In genomic region chr3:27189320-27190261, GRCm38 (mm10) we compare ENCODE assay signal across 10 mouse cellular contexts. TPM values are rescaled to one million over a fixed set of nuclear protein-coding genes. Genes with fewer than 3 reads are reported as not detected.
DNase-seq lines count a peak whose midpoint lies in the region; ATAC-seq and TF ChIP-seq lines count a peak whose summit lies in the region.
"Had no signal": no experiment of that assay in that cellular context is flagged by ENCODE, and none has a peak within 500 bp of the region (broad histone marks: within the 10 kb centered on the region; RNA-seq: fewer than 3 reads in every experiment).

No protein-coding gene starts in this region.

- TF ChIP-seq POLR2A in kidney, adult 2 months (IDR thresholded peaks at IDR 0.05; ENCODE audit: low read depth, low read length): no peak

- H3K9ac ChIP-seq in embryonic facial prominence, embryonic 14.5 days (ENCODE audit: low read depth, low read length): no peak overlapping the region
- H3K9ac ChIP-seq: embryonic facial prominence, embryonic 13.5 days; lung, embryonic 15.5 days had no signal

- no peak overlapping the region for H3K4me3 ChIP-seq in embryonic facial prominence, embryonic 14.5 days (ENCODE audit: low read depth, low read length)
- no peak overlapping the region for H3K4me3 ChIP-seq in embryonic facial prominence, embryonic 10.5 days
- H3K4me3 ChIP-seq in kidney, adult 2 months (ENCODE audit: insufficient read depth, low read depth, low read length): no peak overlapping the region
- H3K4me3 ChIP-seq: embryonic facial prominence, embryonic 13.5 days; lung, embryonic 15.5 days had no signal

- DNase-seq in embryonic facial prominence, embryonic 14.5 days (ENCODE audit: low spot score): peak; percentile 87
- DNase-seq in embryonic facial prominence, embryonic 10.5 days (ENCODE audit: low spot score): no peak
- peak; percentile 90 to 96 for DNase-seq in adrenal gland, adult (ENCODE audit: inconsistent age in 2 of 2, low spot score in 1 of 2)
- peak; percentile 93 for DNase-seq in kidney, adult 2 months
- DNase-seq in left cerebral cortex, postnatal 25 days (ENCODE audit: low spot score in 2 of 2): peak; percentile 88 to 91
- peak; percentile 80 for DNase-seq in ovary, postnatal 36 days (ENCODE audit: low spot score)
- DNase-seq in B cell, adult 2 months: no peak

- ATAC-seq in embryonic facial prominence, embryonic 14.5 days (ENCODE audit: low read depth): peak; percentile 47; the same call in 1 of the 2 replicates
- peak; percentile 66 for ATAC-seq in frontal cortex, adult (ENCODE audit: low TSS enrichment)

- 62% methylated on average over 14 of the region's 14 CpGs for WGBS in embryonic facial prominence, embryonic 14.5 days
- 83% methylated on average over 14 of the region's 14 CpGs for WGBS in embryonic facial prominence, embryonic 10.5 days
- WGBS in kidney, adult 2 months: 28% methylated on average over 14 of the region's 14 CpGs

- no peaks in the 10 kb centered on the region for H3K4me1 ChIP-seq in embryonic facial prominence, embryonic 14.5 days (ENCODE audit: control insufficient read depth, insufficient read depth, low read length)
- peaks cover 6% of the 10 kb centered on the region for H3K4me1 ChIP-seq in embryonic facial prominence, embryonic 10.5 days
- H3K4me1 ChIP-seq in kidney, adult 2 months (ENCODE audit: control insufficient read depth, insufficient read depth, low read length): peaks cover 64% of the 10 kb centered on the region

- H3K9me3 ChIP-seq in embryonic facial prominence, embryonic 14.5 days (ENCODE audit: control insufficient read depth, low read length): no peaks in the 10 kb centered on the region
- H3K9me3 ChIP-seq in embryonic facial prominence, embryonic 10.5 days: no peaks in the 10 kb centered on the region
- H3K9me3 ChIP-seq: embryonic facial prominence, embryonic 13.5 days; lung, embryonic 15.5 days had no signal

- no peaks in the 10 kb centered on the region for H3K36me3 ChIP-seq in embryonic facial prominence, embryonic 14.5 days (ENCODE audit: control insufficient read depth, insufficient read depth, low read length)
- no peaks in the 10 kb centered on the region for H3K36me3 ChIP-seq in embryonic facial prominence, embryonic 10.5 days (replicated peaks)
- H3K36me3 ChIP-seq in kidney, adult 2 months (ENCODE audit: control insufficient read depth, insufficient read depth, low read length): no peaks in the 10 kb centered on the region
- H3K36me3 ChIP-seq: embryonic facial prominence, embryonic 13.5 days; lung, embryonic 15.5 days had no signal

- TF ChIP-seq CTCF in kidney, adult 2 months (conservative IDR thresholded peaks at IDR 0.05; ENCODE audit: insufficient read depth, insufficient read length, low read depth, low read length): no peak

- intact Hi-C loops in left cerebral cortex, postnatal 25 days (cut with DNase I): no loop called here

- H3K27ac ChIP-seq in embryonic facial prominence, embryonic 14.5 days (replicated peaks; ENCODE audit: low read depth, low read length): no peak overlapping the region; the same call in 1 of the 2 replicates
- H3K27ac ChIP-seq in embryonic facial prominence, embryonic 10.5 days (replicated peaks): no peak overlapping the region
- H3K27ac ChIP-seq in kidney, adult 2 months (ENCODE audit: insufficient read depth, low read depth, low read length): peak overlapping the region; percentile 97
- H3K27ac ChIP-seq: embryonic facial prominence, embryonic 13.5 days; lung, embryonic 15.5 days had no signal

- H3K27me3 ChIP-seq in embryonic facial prominence, embryonic 14.5 days (replicated peaks; ENCODE audit: control insufficient read depth, insufficient read depth, low read length): no peaks in the 10 kb centered on the region
- H3K27me3 ChIP-seq in embryonic facial prominence, embryonic 10.5 days (replicated peaks; ENCODE audit: low read depth, poor library complexity, severe bottlenecking): peaks cover 6% of the 10 kb centered on the region
- H3K27me3 ChIP-seq in kidney, adult 2 months (replicated peaks; ENCODE audit: control insufficient read depth, insufficient read depth, low read length): no peaks in the 10 kb centered on the region
- H3K27me3 ChIP-seq: embryonic facial prominence, embryonic 13.5 days; lung, embryonic 15.5 days had no signal

- H3K4me2 ChIP-seq in embryonic facial prominence, embryonic 14.5 days (ENCODE audit: low read depth, low read length): no peak overlapping the region
- H3K4me2 ChIP-seq: embryonic facial prominence, embryonic 13.5 days; lung, embryonic 15.5 days had no signal

RNA-seq across cellular contexts. Expression of gene Nceh1, which starts 6.8 kb away (rescaled TPM):
- 4.3 and 6.8 TPM in 2 replicates for polyA plus RNA-seq in embryonic facial prominence, embryonic 14.5 days (2014; fragmentation: Nextera tagmentation; extraction: Ambion mirVana)
- polyA plus RNA-seq in embryonic facial prominence, embryonic 10.5 days (2016; fragmentation: Nextera tagmentation; extraction: Ambion mirVana): 4.2 and 4.6 TPM in 2 replicates
- 141 and 409 TPM in 2 replicates for polyA plus RNA-seq in kidney, adult 2 months (2012; rRNA removed)
- 100 to 1,000 TPM; 117 to 127 TPM for total RNA-seq in left cerebral cortex, postnatal 25 days (2021)

RNA-seq across cellular contexts. Expression of gene Ect2, which starts 35.9 kb away (rescaled TPM):
- 35.6 and 40.5 TPM in 2 replicates for polyA plus RNA-seq in embryonic facial prominence, embryonic 14.5 days (2014; fragmentation: Nextera tagmentation; extraction: Ambion mirVana)
- polyA plus RNA-seq in embryonic facial prominence, embryonic 10.5 days (2016; fragmentation: Nextera tagmentation; extraction: Ambion mirVana): 82.4 and 85.0 TPM in 2 replicates
- polyA plus RNA-seq in kidney, adult 2 months (2012; rRNA removed): 1.3 and 2.4 TPM in 2 replicates
- 1 to 10 TPM; 1.1 to 1.3 TPM for total RNA-seq in left cerebral cortex, postnatal 25 days (2021)

Comparison
In these comparisons a context has a peak if more than half of its experiments do, and no peak if none do; other contexts are left out.
1. DNase-seq: peak in embryonic facial prominence, embryonic 14.5 days (single experiment), adrenal gland, adult (2 of 2), kidney, adult 2 months (single experiment), left cerebral cortex, postnatal 25 days (2 of 2) and ovary, postnatal 36 days (single experiment); none in embryonic facial prominence, embryonic 10.5 days (single experiment) and B cell, adult 2 months (0 of 2).
2. RNA of gene Nceh1, which starts 6.8 kb away (polyA plus RNA-seq): 141 to 409 TPM in kidney, adult 2 months; 4.3 to 6.8 TPM in embryonic facial prominence, embryonic 14.5 days and 4.2 to 4.6 TPM in embryonic facial prominence, embryonic 10.5 days; every median in the first group is over 10 times any median in the second.
3. RNA of gene Ect2, which starts 35.9 kb away (polyA plus RNA-seq): 82.4 to 85.0 TPM in embryonic facial prominence, embryonic 10.5 days and 35.6 to 40.5 TPM in embryonic facial prominence, embryonic 14.5 days; 1.3 to 2.4 TPM in kidney, adult 2 months; every median in the first group is over 10 times any median in the second.